Mouse (Mus musculus) thymus, adult 2 months (tissue): ENCODE data around the gene Nhsl1. TPM values are rescaled to one million over a fixed set of nuclear protein-coding genes. Genes with fewer than 3 reads are reported as not detected.

Source experiments
- DNase-seq: peaks from one replicate; pipeline ENCODE4 v3.0.0; 2021
- H3K27ac ChIP-seq: fragments of 200-500 bp; 2 replicates; pipeline ENCODE4 v1.5.1; 2012; ENCODE audit warnings: low read length, control low read depth; ENCODE audit not compliant: control insufficient read depth, insufficient read depth
- H3K27me3 ChIP-seq: fragments of 200-500 bp; 2 replicates; pipeline ENCODE4 v1.6.1; 2012; ENCODE audit warnings: mild to moderate bottlenecking, low read length, moderate library complexity, mixed read lengths; ENCODE audit not compliant: control insufficient read depth, insufficient read depth
- H3K36me3 ChIP-seq: fragments of 200-500 bp; 2 replicates; pipeline ENCODE4 v1.6.1; 2012; ENCODE audit warnings: mild to moderate bottlenecking, low read length, moderate library complexity; ENCODE audit not compliant: control insufficient read depth, insufficient read depth
- H3K4me1 ChIP-seq: fragments of 200-500 bp; replicated peaks from 2 replicates; pipeline ENCODE4 v1.6.1; 2012; ENCODE audit warnings: low read length; ENCODE audit not compliant: control insufficient read depth, insufficient read depth
- H3K4me3 ChIP-seq: fragments of 200-500 bp; 2 replicates; pipeline ENCODE4 v1.5.1; 2012; ENCODE audit warnings: mild to moderate bottlenecking, low read length, control low read depth, moderate library complexity; ENCODE audit not compliant: control insufficient read depth, insufficient read depth
- CTCF ChIP-seq: fragments of 200-500 bp; IDR thresholded peaks from 2 replicates; pipeline ENCODE4 v1.5.1; 2012; ENCODE audit warnings: mild to moderate bottlenecking, control low read depth, low read length, moderate library complexity, borderline replicate concordance; ENCODE audit not compliant: control insufficient read depth, poor library complexity, insufficient read depth; ENCODE audit errors: extremely low read depth
- POLR2A ChIP-seq: fragments of 200-500 bp; IDR thresholded peaks from 2 replicates; pipeline ENCODE4 v1.6.1; 2012; ENCODE audit warnings: mild to moderate bottlenecking, low read length, control low read depth, moderate library complexity; ENCODE audit not compliant: control insufficient read depth, poor library complexity, insufficient read depth; ENCODE audit errors: extremely low read depth
- WGBS: fragments of 180-500 bp; shearing (Covaris S2); methylation state at CpG from one replicate; pipeline ENCODE4 v1.1.7; 2018; 5-methylcytosine and 5-hydroxymethylcytosine counted together
- polyA plus RNA-seq: library from polyadenylated mRNA; depleted of rRNA; stranded (reverse); fragments of >200 nt; gene quantifications from 2 replicates; pipeline ENCODE4 v1.2.3, GENCODE M21; 2012

Nhsl1 gene
- polyA plus RNA-seq, 1 experiment = 18.1 TPM

DNA sequence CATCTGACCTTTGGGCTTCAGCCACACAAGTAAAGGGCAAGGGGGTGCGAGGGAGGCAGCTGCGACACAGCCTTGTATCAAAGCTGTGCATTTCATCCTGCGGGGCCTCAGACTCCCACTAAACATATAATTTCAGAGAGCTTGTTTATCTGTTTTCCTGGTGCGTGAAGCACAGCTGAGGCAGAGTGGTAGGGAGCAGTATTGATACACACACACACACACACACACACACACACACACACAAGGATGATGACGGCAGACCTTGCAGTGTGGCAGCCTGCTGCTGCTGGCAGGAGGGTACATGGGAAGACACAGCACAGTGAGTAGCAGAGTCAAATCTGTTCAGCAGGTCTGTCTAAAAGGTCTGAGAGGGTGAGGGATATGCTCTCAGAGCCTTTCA is 85.9 kb downstream of the Nhsl1 start:
- H3K27ac ChIP-seq = no peak overlapping the region
- H3K4me1 ChIP-seq = peaks cover 10% of the 10 kb centered on the region
- TF ChIP-seq POLR2A = no peak
- TF ChIP-seq CTCF = no peak
- DNase-seq = no peak
- no peaks in the 10 kb centered on the region for H3K36me3 ChIP-seq
- 94% methylated on average over 5 of the region's 5 CpGs for WGBS
- no peaks in the 10 kb centered on the region for H3K27me3 ChIP-seq
- no peak overlapping the region for H3K4me3 ChIP-seq

DNA sequence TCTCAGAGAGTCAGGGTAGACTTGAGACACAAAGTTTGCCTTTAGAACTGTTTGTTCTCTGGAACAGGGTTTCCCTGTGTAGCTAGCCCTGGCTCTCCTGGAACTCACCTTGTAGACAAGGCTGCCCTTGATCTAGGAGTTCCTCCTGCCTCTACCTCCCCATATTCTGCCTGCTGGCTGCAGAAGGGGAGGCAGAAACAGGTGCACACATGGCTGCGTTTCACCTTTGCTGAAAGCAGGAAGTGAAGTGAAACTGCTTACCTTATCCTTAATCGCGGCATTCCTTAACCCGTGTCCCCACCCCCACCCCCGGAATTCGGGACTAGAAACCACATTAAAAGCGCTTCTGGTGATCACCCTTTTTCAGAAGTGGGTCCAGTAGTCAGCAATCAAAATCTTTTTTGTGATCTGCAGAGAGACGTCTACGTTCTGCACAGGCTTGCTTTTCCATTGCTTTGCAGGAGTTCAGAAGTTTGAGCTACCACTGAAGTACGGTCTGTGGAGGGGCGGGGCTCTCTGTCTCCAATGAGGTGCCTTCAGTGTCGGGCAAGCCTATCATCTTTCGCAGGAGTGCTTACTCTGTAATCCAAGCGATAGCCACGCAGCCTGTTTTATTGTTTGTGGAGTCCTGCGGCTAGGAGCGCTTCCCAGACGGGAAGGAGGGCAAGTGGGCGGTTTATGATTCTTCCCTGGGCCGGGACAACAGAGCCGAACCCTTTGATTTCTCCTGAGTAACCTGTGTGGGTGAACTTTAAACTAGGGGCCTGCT is 88.5 kb downstream of the Nhsl1 start:
- no peaks in the 10 kb centered on the region for H3K36me3 ChIP-seq
- WGBS = under 1% methylated on average over 21 of the region's 21 CpGs
- no peak overlapping the region for H3K27ac ChIP-seq
- 0 out of 2 replicates have a peak, but pooled peaks have one; percentile 33 for TF ChIP-seq POLR2A
- no peak for TF ChIP-seq CTCF
- H3K27me3 ChIP-seq = no peaks in the 10 kb centered on the region
- H3K4me3 ChIP-seq = peak overlapping the region; percentile 51
- peaks cover 10% of the 10 kb centered on the region for H3K4me1 ChIP-seq
- peak; percentile 80 for DNase-seq

- DNase-seq = no peak
- no peaks in the 10 kb centered on the region for H3K27me3 ChIP-seq
- 53% methylated on average over 11 of the region's 11 CpGs for WGBS
- TF ChIP-seq POLR2A (no peak), CTCF (no peak)
- no peak overlapping the region for H3K4me3 ChIP-seq
- no peaks in the 10 kb centered on the region for H3K36me3 ChIP-seq
- peaks cover 10% of the 10 kb centered on the region for H3K4me1 ChIP-seq
- H3K27ac ChIP-seq = no peak overlapping the region
Observed at GRCm38 (mm10) chr10:18408128-18408527, 89.3 kb downstream of the Nhsl1 start.

- no peaks in the 10 kb centered on the region for H3K36me3 ChIP-seq
- TF ChIP-seq CTCF (no peak), POLR2A (no peak)
- no peak overlapping the region for H3K27ac ChIP-seq
- H3K4me3 ChIP-seq = no peak overlapping the region
- no peaks in the 10 kb centered on the region for H3K27me3 ChIP-seq
- DNase-seq = no peak
- 93% methylated on average over 9 of the region's 9 CpGs for WGBS
- peaks cover 10% of the 10 kb centered on the region for H3K4me1 ChIP-seq
Observed at GRCm38 (mm10) chr10:18408635-18409034, 89.8 kb downstream of the Nhsl1 start.

GRCm38 (mm10) chr10:18409068-18409467 is 90.3 kb downstream of the Nhsl1 start:
- peaks cover 10% of the 10 kb centered on the region for H3K4me1 ChIP-seq
- no peaks in the 10 kb centered on the region for H3K36me3 ChIP-seq
- TF ChIP-seq POLR2A (no peak), CTCF (no peak)
- no peaks in the 10 kb centered on the region for H3K27me3 ChIP-seq
- WGBS = 94% methylated on average over 2 of the region's 2 CpGs
- H3K27ac ChIP-seq = no peak overlapping the region
- H3K4me3 ChIP-seq = no peak overlapping the region
- no peak for DNase-seq

DNA sequence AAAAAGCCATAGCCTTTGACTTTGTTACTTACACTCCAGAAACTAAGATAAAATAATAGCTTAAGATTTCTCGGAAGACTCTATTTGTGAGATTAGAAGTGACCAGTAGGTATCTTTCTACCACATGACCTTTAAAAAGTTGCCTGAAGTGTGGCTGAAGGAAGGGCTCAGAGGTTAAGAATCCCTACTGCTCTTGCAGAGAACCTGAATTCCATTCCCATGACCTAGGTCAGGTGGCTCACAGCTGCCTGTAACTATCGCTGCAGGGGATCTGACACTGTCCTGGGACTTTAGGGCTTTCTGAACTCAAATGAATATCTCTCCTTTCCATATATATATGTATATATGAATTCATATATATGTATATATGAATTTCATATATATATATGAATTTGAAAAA is 92.5 kb downstream of the Nhsl1 start:
- Histone ChIP-seq H3K4me3 (no peak overlapping the region), H3K27me3 (no peaks in the 10 kb centered on the region), H3K36me3 (no peaks in the 10 kb centered on the region), H3K27ac (no peak overlapping the region), H3K4me1 (peaks cover 10% of the 10 kb centered on the region)
- WGBS = 95% methylated on average over 2 of the region's 2 CpGs
- no peak for TF ChIP-seq CTCF
- TF ChIP-seq POLR2A = no peak
- DNase-seq = no peak

GRCm38 (mm10) chr10:18415946-18416345 is 97.2 kb downstream of the Nhsl1 start:
- Histone ChIP-seq H3K27me3 (no peaks in the 10 kb centered on the region), H3K4me1 (no peaks in the 10 kb centered on the region), H3K36me3 (no peaks in the 10 kb centered on the region), H3K4me3 (no peak overlapping the region), H3K27ac (no peak overlapping the region)
- TF ChIP-seq POLR2A = no peak
- 94% methylated on average over 11 of the region's 11 CpGs for WGBS
- DNase-seq = no peak
